Mouse (Mus musculus): ENCODE results near the gene St6galnac1. TPM values are rescaled to one million over a fixed set of nuclear protein-coding genes. Genes with fewer than 3 reads are reported as not detected.
A peak's percentile ranks its signal among the peaks of the same experiment; 100 is the strongest.

The St6galnac1 gene
- polyA plus RNA-seq, 1 experiment from 2014 or later: not detected

GRCm38 (mm10) chr11:116807116-116807515, 31.8 kb upstream of the St6galnac1 start:
- no peak overlapping the region for H3K4me3 ChIP-seq
- WGBS: 50% methylated on average over 7 of the region's 7 CpGs
- no peak for ATAC-seq (ENCODE audit: extremely low read depth, insufficient number of reproducible peaks, low FRiP score, low TSS enrichment)
- H3K4me2 ChIP-seq: no peak overlapping the region
- no peak overlapping the region for H3K9ac ChIP-seq
- H3K27ac ChIP-seq (replicated peaks): peak overlapping the region; percentile 77
- H3K36me3 ChIP-seq: peaks cover 3% of the 10 kb centered on the region; the same call in 1 of the 2 replicates
- H3K9me3 ChIP-seq: no peaks in the 10 kb centered on the region
- H3K27me3 ChIP-seq (replicated peaks): peaks cover 6% of the 10 kb centered on the region; the same call in 1 of the 2 replicates
- H3K4me1 ChIP-seq: peaks cover 34% of the 10 kb centered on the region

GRCm38 (mm10) chr11:116806136-116807071, 31.1 kb upstream of the St6galnac1 start:
- Histone ChIP-seq H3K4me1 (peaks cover 27% of the 10 kb centered on the region), H3K4me2 (no peak overlapping the region), H3K9ac (0 out of 2 replicates have a peak overlapping the region, but pooled peaks have one; percentile 33), H3K9me3 (no peaks in the 10 kb centered on the region), H3K27me3 (replicated peaks) (peaks cover 6% of the 10 kb centered on the region; the same call in 1 of the 2 replicates), H3K4me3 (no peak overlapping the region), H3K27ac (replicated peaks) (peak overlapping the region; percentile 77), H3K36me3 (peaks cover 3% of the 10 kb centered on the region; the same call in 1 of the 2 replicates)
- ATAC-seq (ENCODE audit: extremely low read depth, insufficient number of reproducible peaks, low FRiP score, low TSS enrichment): no peak
- WGBS: 64% methylated on average over 15 of the region's 15 CpGs

GRCm38 (mm10) chr11:116802709-116803108, 27.4 kb upstream of the St6galnac1 start:
- H3K4me2 ChIP-seq: no peak overlapping the region
- H3K27ac ChIP-seq (replicated peaks): no peak overlapping the region
- ATAC-seq (ENCODE audit: extremely low read depth, insufficient number of reproducible peaks, low FRiP score, low TSS enrichment): no peak
- H3K27me3 ChIP-seq (replicated peaks): no peaks in the 10 kb centered on the region
- no peaks in the 10 kb centered on the region for H3K36me3 ChIP-seq
- 84% methylated on average over 5 of the region's 5 CpGs for WGBS
- no peak overlapping the region for H3K4me3 ChIP-seq
- H3K4me1 ChIP-seq: peaks cover 17% of the 10 kb centered on the region
- no peaks in the 10 kb centered on the region for H3K9me3 ChIP-seq
- H3K9ac ChIP-seq: no peak overlapping the region

GRCm38 (mm10) chr11:116801106-116801505, 25.8 kb upstream of the St6galnac1 start:
- no peak overlapping the region for H3K27ac ChIP-seq (replicated peaks)
- no peak overlapping the region for H3K9ac ChIP-seq
- no peaks in the 10 kb centered on the region for H3K36me3 ChIP-seq
- no peak overlapping the region for H3K4me3 ChIP-seq
- no peaks in the 10 kb centered on the region for H3K27me3 ChIP-seq (replicated peaks)
- no peak for ATAC-seq (ENCODE audit: extremely low read depth, insufficient number of reproducible peaks, low FRiP score, low TSS enrichment)
- H3K9me3 ChIP-seq: no peaks in the 10 kb centered on the region
- H3K4me1 ChIP-seq: 0 out of 2 replicates have a peak, but pooled peaks cover 6% of the 10 kb centered on the region
- H3K4me2 ChIP-seq: no peak overlapping the region
- 64% methylated on average over 5 of the region's 5 CpGs for WGBS

GRCm38 (mm10) chr11:116799364-116799763, 24.1 kb upstream of the St6galnac1 start:
- Histone ChIP-seq H3K27ac (replicated peaks) (no peak overlapping the region), H3K9ac (no peak overlapping the region), H3K4me2 (no peak overlapping the region), H3K27me3 (replicated peaks) (no peaks in the 10 kb centered on the region), H3K4me3 (no peak overlapping the region), H3K9me3 (no peaks in the 10 kb centered on the region), H3K4me1 (0 out of 2 replicates have a peak, but pooled peaks cover 6% of the 10 kb centered on the region), H3K36me3 (no peaks in the 10 kb centered on the region)
- no peak for ATAC-seq (ENCODE audit: extremely low read depth, insufficient number of reproducible peaks, low FRiP score, low TSS enrichment)
- 61% methylated on average over 5 of the region's 5 CpGs for WGBS

GRCm38 (mm10) chr11:116784221-116784620, 8.9 kb upstream of the St6galnac1 start:
- no peak overlapping the region for H3K27ac ChIP-seq (replicated peaks)
- 84% methylated on average over 10 of the region's 10 CpGs for WGBS
- no peak for ATAC-seq (ENCODE audit: extremely low read depth, insufficient number of reproducible peaks, low FRiP score, low TSS enrichment)
- no peaks in the 10 kb centered on the region for H3K9me3 ChIP-seq
- H3K27me3 ChIP-seq (replicated peaks): no peaks in the 10 kb centered on the region
- no peak overlapping the region for H3K4me3 ChIP-seq
- H3K9ac ChIP-seq: no peak overlapping the region
- no peaks in the 10 kb centered on the region for H3K4me1 ChIP-seq
- no peaks in the 10 kb centered on the region for H3K36me3 ChIP-seq
- H3K4me2 ChIP-seq: no peak overlapping the region

- no peaks in the 10 kb centered on the region for H3K36me3 ChIP-seq
- no peak overlapping the region for H3K9ac ChIP-seq
- WGBS: 48% methylated on average over 9 of the region's 9 CpGs
- no peaks in the 10 kb centered on the region for H3K9me3 ChIP-seq
- H3K27me3 ChIP-seq (replicated peaks): no peaks in the 10 kb centered on the region
- no peak overlapping the region for H3K4me2 ChIP-seq
- no peak; the same call in 1 of the 2 replicates for ATAC-seq (ENCODE audit: extremely low read depth, insufficient number of reproducible peaks, low FRiP score, low TSS enrichment)
- H3K27ac ChIP-seq (replicated peaks): no peak overlapping the region
- no peaks in the 10 kb centered on the region for H3K4me1 ChIP-seq
- no peak overlapping the region for H3K4me3 ChIP-seq
Measured at GRCm38 (mm10) chr11:116782737-116783145, 7.4 kb upstream of the St6galnac1 start.

- H3K27ac ChIP-seq (replicated peaks): no peak overlapping the region
- H3K27me3 ChIP-seq (replicated peaks): no peaks in the 10 kb centered on the region
- H3K4me3 ChIP-seq: no peak overlapping the region
- H3K36me3 ChIP-seq: no peaks in the 10 kb centered on the region
- no peak overlapping the region for H3K4me2 ChIP-seq
- no peaks in the 10 kb centered on the region for H3K9me3 ChIP-seq
- H3K4me1 ChIP-seq: no peaks in the 10 kb centered on the region
- H3K9ac ChIP-seq: no peak overlapping the region
- 45% methylated on average over 2 of the region's 2 CpGs for WGBS
- no peak for ATAC-seq (ENCODE audit: extremely low read depth, insufficient number of reproducible peaks, low FRiP score, low TSS enrichment)
Measured at GRCm38 (mm10) chr11:116773205-116773604, 2.1 kb downstream of the St6galnac1 start.

GRCm38 (mm10) chr11:116769873-116770272, 5.4 kb downstream of the St6galnac1 start:
- Histone ChIP-seq H3K4me1 (no peaks in the 10 kb centered on the region), H3K27me3 (replicated peaks) (no peaks in the 10 kb centered on the region), H3K4me3 (no peak overlapping the region), H3K36me3 (no peaks in the 10 kb centered on the region), H3K9ac (no peak overlapping the region), H3K4me2 (no peak overlapping the region), H3K27ac (replicated peaks) (no peak overlapping the region), H3K9me3 (no peaks in the 10 kb centered on the region)
- ATAC-seq (ENCODE audit: extremely low read depth, insufficient number of reproducible peaks, low FRiP score, low TSS enrichment): no peak
- 71% methylated on average over 5 of the region's 5 CpGs for WGBS

GRCm38 (mm10) chr11:116764946-116765345, 10.4 kb downstream of the St6galnac1 start:
- H3K27ac ChIP-seq (replicated peaks): no peak overlapping the region
- no peak overlapping the region for H3K4me3 ChIP-seq
- no peak overlapping the region for H3K9ac ChIP-seq
- WGBS: 74% methylated on average over 2 of the region's 2 CpGs
- no peak for ATAC-seq (ENCODE audit: extremely low read depth, insufficient number of reproducible peaks, low FRiP score, low TSS enrichment)
- no peaks in the 10 kb centered on the region for H3K36me3 ChIP-seq
- H3K4me1 ChIP-seq: no peaks in the 10 kb centered on the region
- no peak overlapping the region for H3K4me2 ChIP-seq
- no peaks in the 10 kb centered on the region for H3K9me3 ChIP-seq
- no peaks in the 10 kb centered on the region for H3K27me3 ChIP-seq (replicated peaks)

GRCm38 (mm10) chr11:116764346-116764745, 11.0 kb downstream of the St6galnac1 start:
- Histone ChIP-seq H3K9me3 (no peaks in the 10 kb centered on the region), H3K4me3 (no peak overlapping the region), H3K36me3 (no peaks in the 10 kb centered on the region), H3K4me1 (no peaks in the 10 kb centered on the region), H3K27ac (replicated peaks) (no peak overlapping the region), H3K4me2 (no peak overlapping the region), H3K9ac (no peak overlapping the region), H3K27me3 (replicated peaks) (no peaks in the 10 kb centered on the region)
- no peak for ATAC-seq (ENCODE audit: extremely low read depth, insufficient number of reproducible peaks, low FRiP score, low TSS enrichment)
- 89% methylated on average over 7 of the region's 7 CpGs for WGBS

Data from heart, embryonic 13.5 days (tissue).